Mouse (Mus musculus) thymus, adult 2 months (tissue): Measurements from ENCODE around the gene Ocrl.

Source experiments
- CTCF ChIP-seq: fragments of 200-500 bp; IDR thresholded peaks from 2 replicates; pipeline ENCODE4 v1.5.1; 2012; ENCODE audit warnings: mild to moderate bottlenecking, control low read depth, low read length, moderate library complexity, borderline replicate concordance; ENCODE audit not compliant: control insufficient read depth, poor library complexity, insufficient read depth; ENCODE audit errors: extremely low read depth
- POLR2A ChIP-seq: fragments of 200-500 bp; IDR thresholded peaks from 2 replicates; pipeline ENCODE4 v1.6.1; 2012; ENCODE audit warnings: mild to moderate bottlenecking, low read length, control low read depth, moderate library complexity; ENCODE audit not compliant: control insufficient read depth, poor library complexity, insufficient read depth; ENCODE audit errors: extremely low read depth

DNA sequence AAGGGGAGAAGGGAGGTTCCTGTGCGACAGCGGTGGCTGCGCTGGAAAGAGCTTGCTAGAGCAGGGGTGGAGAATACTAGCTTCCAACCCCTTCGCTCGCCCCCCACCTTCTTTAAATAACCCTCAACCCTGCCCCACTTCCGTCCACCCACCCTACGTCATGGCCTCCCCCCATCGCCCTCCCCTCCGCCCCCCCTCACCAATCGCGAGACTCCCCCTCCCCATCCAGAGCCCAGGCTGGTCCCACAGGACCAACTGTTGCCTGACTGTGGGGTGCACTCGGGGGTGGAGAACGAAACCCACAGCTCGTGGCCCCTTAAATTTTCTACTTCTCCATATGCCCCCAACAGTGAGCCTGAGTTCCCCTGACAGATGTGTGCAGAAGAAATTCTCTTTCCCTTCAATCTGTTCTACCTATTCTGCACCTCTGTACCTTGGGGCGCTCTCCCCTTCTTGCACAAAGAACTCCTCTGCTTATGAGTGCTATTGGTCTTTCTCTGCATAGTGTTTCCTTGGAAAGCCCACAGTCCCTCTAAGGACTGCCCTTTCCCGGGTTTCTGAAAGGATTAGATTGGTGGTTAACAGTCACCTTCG is 19.7 kb upstream of the Ocrl start, which contains the start of gene Smarca1:
- TF ChIP-seq CTCF, result no peak
- TF ChIP-seq POLR2A, result no peak
